Mouse (Mus musculus) liver, embryonic 11.5 days (tissue): ENCODE results near the gene Hormad1. TPM values are rescaled to one million over a fixed set of nuclear protein-coding genes. Genes with fewer than 3 reads are reported as not detected.

Source experiments
- ATAC-seq: fragments of 200-750 bp; cut with Nextera tagmentation; replicated peaks from 2 replicates; pipeline ENCODE4 v1.8.0; 2017; ENCODE audit warnings: moderate number of reproducible peaks, mild to moderate bottlenecking, moderate TSS enrichment, moderate library complexity; ENCODE audit not compliant: low FRiP score
- DNase-seq: peaks from one replicate; pipeline ENCODE4 v3.0.0-alpha.2; 2017; ENCODE audit warnings: low spot score
- H3K27ac ChIP-seq: fragments of 300-500 bp; sonication (generic); 2 replicates; pipeline ENCODE4 v1.5.1; 2014; ENCODE audit warnings: mild to moderate bottlenecking, low read depth, low read length, control low read depth
- H3K27me3 ChIP-seq: fragments of 300-500 bp; sonication (generic); replicated peaks from 2 replicates; pipeline ENCODE4 v1.6.1; 2014; ENCODE audit warnings: low read length, mixed read lengths; ENCODE audit not compliant: control insufficient read depth, insufficient read depth
- H3K36me3 ChIP-seq: fragments of 300-500 bp; sonication (generic); 2 replicates; pipeline ENCODE4 v1.6.1; 2014; ENCODE audit warnings: mild to moderate bottlenecking, low read length, moderate library complexity, mixed read lengths; ENCODE audit not compliant: control insufficient read depth, insufficient read depth
- H3K4me1 ChIP-seq: fragments of 300-500 bp; sonication (generic); replicated peaks from 2 replicates; pipeline ENCODE4 v1.6.1; 2014; ENCODE audit warnings: low read length, mixed read lengths; ENCODE audit not compliant: control insufficient read depth, insufficient read depth
- H3K4me2 ChIP-seq: fragments of 300-500 bp; sonication (generic); 2 replicates; pipeline ENCODE4 v1.6.1; 2014; ENCODE audit warnings: mild to moderate bottlenecking, control low read depth, moderate library complexity
- H3K4me3 ChIP-seq: fragments of 300-500 bp; sonication (generic); 2 replicates; pipeline ENCODE4 v1.5.1; 2014; ENCODE audit warnings: low read depth, low read length, control low read depth
- H3K9ac ChIP-seq: fragments of 300-500 bp; sonication (generic); 2 replicates; pipeline ENCODE4 v1.6.1; 2014; ENCODE audit warnings: low read depth, low read length, control low read depth
- H3K9me3 ChIP-seq: fragments of 300-500 bp; sonication (generic); 2 replicates; pipeline ENCODE4 v1.6.1; 2016; ENCODE audit warnings: low read length, inconsistent platforms, mixed read lengths; ENCODE audit not compliant: control insufficient read depth
- WGBS: fragments of 180-500 bp; shearing (Covaris S2); extraction: QIAGEN DNeasy Blood & Tissue Kit; methylation state at CpG from one replicate; pipeline ENCODE4 v1.1.7; 2014; 5-methylcytosine and 5-hydroxymethylcytosine counted together
- polyA plus RNA-seq: library from polyadenylated mRNA; unstranded; fragments of >200 nt; fragmentation: Nextera tagmentation; extraction: Ambion mirVana; gene quantifications from 2 replicates; pipeline ENCODE4 v1.2.1, GENCODE M21; 2014

Hormad1 gene
- polyA plus RNA-seq, 1 experiment from 2014 or later, result 0.23 TPM

- Histone ChIP-seq H3K27ac (peak overlapping the region; percentile 65; the same call in 1 of the 2 replicates), H3K9me3 (no peaks in the 10 kb centered on the region), H3K4me2 (no peak overlapping the region), H3K9ac (no peak overlapping the region), H3K27me3 (no peaks in the 10 kb centered on the region), H3K36me3 (peaks cover 33% of the 10 kb centered on the region), H3K4me1 (peaks cover 6% of the 10 kb centered on the region), H3K4me3 (no peak overlapping the region)
- ATAC-seq (no peak), DNase-seq (no peak)
- 70% methylated on average over 4 of the region's 4 CpGs for WGBS
Measured at GRCm38 (mm10) chr3:95635636-95636035, 76.2 kb downstream of the Hormad1 start.

- Histone ChIP-seq H3K27ac (no peak overlapping the region), H3K4me2 (no peak overlapping the region), H3K4me3 (no peak overlapping the region), H3K9me3 (no peaks in the 10 kb centered on the region), H3K4me1 (peaks cover 6% of the 10 kb centered on the region), H3K9ac (no peak overlapping the region), H3K27me3 (no peaks in the 10 kb centered on the region), H3K36me3 (peaks cover 30% of the 10 kb centered on the region)
- ATAC-seq (no peak), DNase-seq (no peak)
- 62% methylated on average over 4 of the region's 4 CpGs for WGBS
Measured at GRCm38 (mm10) chr3:95636072-95636471, 76.6 kb downstream of the Hormad1 start.

Other genes with a start within 250 kb of the Hormad1 start
- gene Cers2, start 244.9 kb upstream of the Hormad1 start, polyA plus RNA-seq, result 178 and 182 TPM in 2 replicates
- gene Setdb1, start 202.5 kb upstream of the Hormad1 start, polyA plus RNA-seq, result 47.0 and 57.6 TPM in 2 replicates
- not detected in 2 replicates for gene 4930558C23Rik, start 156.8 kb upstream of the Hormad1 start, polyA plus RNA-seq
- 26.5 and 29.8 TPM in 2 replicates for gene Arnt, start 125.3 kb upstream of the Hormad1 start, polyA plus RNA-seq
- gene Ctsk, start 60.4 kb upstream of the Hormad1 start, polyA plus RNA-seq, result 1.7 and 1.8 TPM in 2 replicates
- 16.6 and 18.5 TPM in 2 replicates for gene Ctss, start 32.9 kb upstream of the Hormad1 start, polyA plus RNA-seq
- gene Golph3l, start 29.3 kb downstream of the Hormad1 start, polyA plus RNA-seq, result 29.8 and 34.3 TPM in 2 replicates
- 51.3 and 55.8 TPM in 2 replicates for gene Ensa, start 65.3 kb downstream of the Hormad1 start, polyA plus RNA-seq
- 52.2 and 57.7 TPM in 2 replicates for gene Mcl1, start 99.1 kb downstream of the Hormad1 start, polyA plus RNA-seq
- gene Adamtsl4, start 128.2 kb downstream of the Hormad1 start, polyA plus RNA-seq, result 0.38 and 1.2 TPM in 2 replicates
- 30.4 and 31.7 TPM in 2 replicates for gene Ecm1, start 179.9 kb downstream of the Hormad1 start, polyA plus RNA-seq
- gene Tars2, start 200.5 kb downstream of the Hormad1 start, polyA plus RNA-seq, result 97.9 and 102 TPM in 2 replicates